Mouse (Mus musculus) right cerebral cortex, postnatal 36 days (tissue): ENCODE results near the gene Mgll.

ENCODE experiments used
- DNase-seq, 2 experiments: peaks; one replicate each; pipeline ENCODE4 v3.0.0; 2022; ENCODE audit warnings: low spot score in 2 of 2, mixed read lengths in 1 of 2

The Mgll gene

GRCm38 (mm10) chr6:88770981-88771380 is 46.8 kb downstream of the Mgll start:
- no peak for DNase-seq

- no peak for DNase-seq
Observed at GRCm38 (mm10) chr6:88772041-88772440, 47.8 kb downstream of the Mgll start.

GRCm38 (mm10) chr6:88774055-88774454 is 49.8 kb downstream of the Mgll start:
- DNase-seq = no peak

GRCm38 (mm10) chr6:88775267-88775666 is 51.1 kb downstream of the Mgll start:
- no peak for DNase-seq

GRCm38 (mm10) chr6:88776336-88776923 is 52.2 kb downstream of the Mgll start:
- DNase-seq = no peak

GRCm38 (mm10) chr6:88776964-88777363 is 52.8 kb downstream of the Mgll start:
- DNase-seq = no peak

- no peak for DNase-seq
Observed at GRCm38 (mm10) chr6:88778047-88778688, 54.0 kb downstream of the Mgll start.

- no peak for DNase-seq
Observed at GRCm38 (mm10) chr6:88779755-88780154, 55.5 kb downstream of the Mgll start.

GRCm38 (mm10) chr6:88781919-88782318 is 57.7 kb downstream of the Mgll start:
- no peak for DNase-seq

- no peak for DNase-seq
Observed at GRCm38 (mm10) chr6:88782981-88783397, 58.8 kb downstream of the Mgll start.

- DNase-seq = peak; percentile 54 to 80
Observed at GRCm38 (mm10) chr6:88784691-88785173, 60.5 kb downstream of the Mgll start.

- DNase-seq = no peak
Observed at GRCm38 (mm10) chr6:88785331-88785730, 61.1 kb downstream of the Mgll start.

- no peak for DNase-seq
Observed at GRCm38 (mm10) chr6:88785781-88786542, 61.8 kb downstream of the Mgll start.

GRCm38 (mm10) chr6:88786732-88787445 is 62.7 kb downstream of the Mgll start:
- peak; percentile 53 to 57 for DNase-seq

- DNase-seq = no peak
Observed at GRCm38 (mm10) chr6:88787496-88787895, 63.3 kb downstream of the Mgll start.

- no peak for DNase-seq
Observed at GRCm38 (mm10) chr6:88788219-88788618, 64.0 kb downstream of the Mgll start.

- no peak for DNase-seq
Observed at GRCm38 (mm10) chr6:88791299-88791698, 67.1 kb downstream of the Mgll start.

GRCm38 (mm10) chr6:88792147-88792691 is 68.0 kb downstream of the Mgll start:
- DNase-seq = no peak

GRCm38 (mm10) chr6:88793243-88793642 is 69.0 kb downstream of the Mgll start:
- no peak for DNase-seq

- peak in 1 of 2 experiments; percentile 32 for DNase-seq
Observed at GRCm38 (mm10) chr6:88793872-88794271, 69.7 kb downstream of the Mgll start.

- DNase-seq = no peak
Observed at GRCm38 (mm10) chr6:88794561-88794971, 70.4 kb downstream of the Mgll start.

GRCm38 (mm10) chr6:88800191-88800590 is 76.0 kb downstream of the Mgll start:
- DNase-seq = no peak
